Mouse (Mus musculus) myocyte (in vitro differentiated cells): ENCODE measurements around the gene Vav2. TPM values are rescaled to one million over a fixed set of nuclear protein-coding genes. Genes with fewer than 3 reads are reported as not detected.

Experiments
- H3K27me3 ChIP-seq: one replicate; pipeline ENCODE4 v1.6.1; 2011; ENCODE audit not compliant: control insufficient read depth, insufficient read depth, insufficient read length
- H3K36me3 ChIP-seq: one replicate; pipeline ENCODE4 v1.6.1; 2011; ENCODE audit not compliant: control insufficient read depth, insufficient read depth
- H3K4me2 ChIP-seq: one replicate; pipeline ENCODE4 v1.6.1; 2011; ENCODE audit warnings: low read depth, control low read depth
- H3K4me3 ChIP-seq: one replicate; pipeline ENCODE4 v1.5.1; 2011; ENCODE audit warnings: mild to moderate bottlenecking, control low read depth, moderate library complexity
- H3K79me2 ChIP-seq: one replicate; pipeline ENCODE4 v1.6.1; 2011; ENCODE audit not compliant: control insufficient read depth, insufficient read depth
- H3ac ChIP-seq: one replicate; pipeline ENCODE4 v1.6.1; 2011; ENCODE audit not compliant: control insufficient read depth, insufficient read length
- CEBPB ChIP-seq: IDR thresholded peaks from 2 replicates; pipeline ENCODE4 v1.6.1; 2011; ENCODE audit warnings: mild to moderate bottlenecking, moderate library complexity; ENCODE audit not compliant: poor library complexity, insufficient read depth, severe bottlenecking
- E2F4 ChIP-seq: IDR thresholded peaks from one replicate; pipeline ENCODE4 v1.6.1; 2011; ENCODE audit warnings: mild to moderate bottlenecking, control low read depth, moderate library complexity; ENCODE audit not compliant: insufficient read depth
- MAX ChIP-seq: IDR thresholded peaks from one replicate; pipeline ENCODE4 v1.6.1; 2011; ENCODE audit warnings: low read depth, mild to moderate bottlenecking, control low read depth
- MYOD1 ChIP-seq, 3 experiments: IDR thresholded peaks; one replicate each; pipeline ENCODE4 v1.6.1; 2011; ENCODE audit warnings: control low read depth in 2 of 3, low read depth in 2 of 3, mild to moderate bottlenecking in 2 of 3, moderate library complexity in 1 of 3; ENCODE audit not compliant: insufficient read length in 2 of 3, control insufficient read depth in 1 of 3
- MYOG ChIP-seq, 3 experiments: IDR thresholded peaks; one replicate each; pipeline ENCODE4 v1.6.1; 2011; ENCODE audit warnings: control low read depth in 2 of 3, low read depth in 2 of 3, mild to moderate bottlenecking in 2 of 3; ENCODE audit not compliant: insufficient read length in 2 of 3, control insufficient read depth in 1 of 3, insufficient read depth in 1 of 3
- POLR2A ChIP-seq: IDR thresholded peaks from one replicate; pipeline ENCODE4 v1.6.1; 2011; ENCODE audit warnings: low read depth, mild to moderate bottlenecking, control low read depth, moderate library complexity; ENCODE audit not compliant: insufficient read length
- POLR2AphosphoS2 ChIP-seq: IDR thresholded peaks from one replicate; pipeline ENCODE4 v1.6.1; 2011; ENCODE audit warnings: low read depth, control low read depth; ENCODE audit not compliant: insufficient read length
- REST ChIP-seq: IDR thresholded peaks from one replicate; pipeline ENCODE4 v1.6.1; 2011; ENCODE audit warnings: mild to moderate bottlenecking, control low read depth, moderate library complexity; ENCODE audit not compliant: insufficient read depth, insufficient read length
- SRF ChIP-seq: IDR thresholded peaks from one replicate; pipeline ENCODE4 v1.6.1; 2011; ENCODE audit warnings: low read depth; ENCODE audit not compliant: control insufficient read depth, insufficient read length
- TCF12 ChIP-seq: IDR thresholded peaks from one replicate; pipeline ENCODE4 v1.6.1; 2011; ENCODE audit warnings: mild to moderate bottlenecking, control low read depth; ENCODE audit not compliant: poor library complexity, insufficient read depth, severe bottlenecking
- TCF3 ChIP-seq: IDR thresholded peaks from one replicate; pipeline ENCODE4 v1.6.1; 2011; ENCODE audit warnings: low read depth, control low read depth; ENCODE audit not compliant: insufficient read length
- USF1 ChIP-seq: IDR thresholded peaks from one replicate; pipeline ENCODE4 v1.6.1; 2011; ENCODE audit warnings: low read depth, mild to moderate bottlenecking, control low read depth, moderate library complexity
- polyA plus RNA-seq: library from polyadenylated mRNA; unstranded; fragments of >200 nt; fragmentation: generic; extraction: Trizol; gene quantifications from one replicate; pipeline ENCODE4 v1.2.1, GENCODE M21; 2012; ENCODE audit warnings: missing spikeins

The Vav2 gene
- polyA plus RNA-seq, 1 experiment, result 14.1 TPM

DNA sequence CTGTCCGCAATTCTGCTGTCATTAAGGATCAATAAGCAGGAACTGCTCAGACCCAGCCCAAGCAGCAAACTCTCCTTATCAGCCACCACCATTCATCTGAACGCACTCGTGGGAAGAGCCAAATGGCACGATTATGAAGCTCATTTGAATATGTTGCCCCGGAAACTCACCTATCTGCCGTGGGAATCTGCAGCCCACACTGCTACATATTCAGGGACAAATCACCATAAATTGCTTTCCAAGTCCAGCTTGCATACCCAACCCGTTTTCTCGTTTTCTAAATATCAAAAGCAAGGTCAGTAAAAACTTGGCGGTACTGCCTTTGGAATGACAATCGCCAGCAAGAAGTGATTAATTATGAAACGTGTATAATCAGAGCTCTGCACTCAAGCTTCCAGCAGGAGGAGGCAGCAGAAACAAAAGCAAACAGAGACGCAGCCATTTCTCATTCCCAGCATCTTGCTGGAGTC is 82.8 kb downstream of the Vav2 start:
- TF ChIP-seq CEBPB (no peak), POLR2A (no peak), TCF3 (no peak), REST (no peak), USF1 (no peak), MAX (no peak), MYOD1 (IDR thresholded peaks at IDR 0.05; ENCODE audit: control insufficient read depth in 1 of 3, insufficient read length in 2 of 3, low read depth in 2 of 3) (no peak), SRF (no peak), MYOG (IDR thresholded peaks at IDR 0.05; ENCODE audit: control insufficient read depth in 1 of 3, insufficient read depth in 1 of 3, insufficient read length in 2 of 3, low read depth in 2 of 3) (no peak), TCF12 (no peak), POLR2AphosphoS2 (no peak), E2F4 (no peak)
- Histone ChIP-seq H3K4me2 (no peak overlapping the region), H3K79me2 (peaks cover 4% of the 10 kb centered on the region), H3ac (no peak overlapping the region), H3K4me3 (no peak overlapping the region), H3K36me3 (no peaks in the 10 kb centered on the region), H3K27me3 (no peaks in the 10 kb centered on the region)

DNA sequence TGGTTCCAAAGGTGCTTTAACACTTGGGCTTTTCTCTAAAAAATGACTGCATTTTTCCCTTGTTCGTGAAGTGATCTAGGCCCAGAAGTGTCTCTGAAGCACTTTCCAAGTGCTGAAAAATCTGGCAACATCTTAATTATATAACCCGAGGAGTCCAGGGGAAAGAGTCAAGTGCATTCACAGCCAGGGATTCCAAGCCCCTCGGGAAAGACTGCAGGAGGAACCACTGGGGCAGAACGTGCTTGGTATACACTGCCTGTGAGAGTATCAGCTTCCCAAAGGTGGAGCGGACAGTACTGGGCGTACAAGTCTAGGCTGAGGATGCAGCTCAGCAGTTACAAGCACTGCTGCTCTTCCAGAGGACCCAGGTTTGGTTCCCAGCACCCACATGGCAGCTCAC is 86.2 kb downstream of the Vav2 start:
- no peaks in the 10 kb centered on the region for H3K79me2 ChIP-seq
- no peaks in the 10 kb centered on the region for H3K27me3 ChIP-seq
- TF ChIP-seq CEBPB, result no peak
- no peak for TF ChIP-seq MAX
- no peak for TF ChIP-seq TCF3
- TF ChIP-seq SRF, result no peak
- no peak for TF ChIP-seq REST
- TF ChIP-seq E2F4, result no peak
- TF ChIP-seq TCF12, result no peak
- no peak for TF ChIP-seq MYOD1 (IDR thresholded peaks at IDR 0.05; ENCODE audit: control insufficient read depth in 1 of 3, insufficient read length in 2 of 3, low read depth in 2 of 3)
- TF ChIP-seq USF1, result no peak
- TF ChIP-seq POLR2AphosphoS2, result no peak
- no peak for TF ChIP-seq POLR2A
- TF ChIP-seq MYOG (IDR thresholded peaks at IDR 0.05; ENCODE audit: control insufficient read depth in 1 of 3, insufficient read depth in 1 of 3, insufficient read length in 2 of 3, low read depth in 2 of 3), result no peak
- H3K4me2 ChIP-seq, result no peak overlapping the region
- no peak overlapping the region for H3K4me3 ChIP-seq
- no peaks in the 10 kb centered on the region for H3K36me3 ChIP-seq
- no peak overlapping the region for H3ac ChIP-seq

DNA sequence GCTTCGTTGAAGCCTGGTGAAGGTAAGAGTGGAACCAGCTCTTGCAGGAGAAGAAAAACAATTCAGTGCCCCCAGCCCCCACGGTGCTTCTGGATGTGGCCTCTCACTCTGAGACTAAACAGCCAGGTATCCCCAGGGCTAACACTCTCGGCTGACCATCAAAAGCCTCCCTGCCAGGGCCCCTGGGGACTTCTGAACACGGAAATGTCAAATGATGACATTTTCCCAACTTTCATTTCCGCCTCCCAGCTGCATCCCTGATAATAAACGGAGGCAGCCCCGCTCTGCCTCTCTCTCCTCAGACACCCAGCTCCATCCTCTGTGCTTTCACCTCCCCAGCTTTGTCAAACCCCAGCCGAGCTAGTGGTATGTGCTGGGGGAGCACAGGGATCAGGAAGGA is 87.8 kb downstream of the Vav2 start:
- TF ChIP-seq MAX (no peak), POLR2AphosphoS2 (no peak), POLR2A (no peak), CEBPB (no peak), SRF (no peak), E2F4 (no peak), TCF12 (no peak), USF1 (no peak), MYOG (IDR thresholded peaks at IDR 0.05; ENCODE audit: control insufficient read depth in 1 of 3, insufficient read depth in 1 of 3, insufficient read length in 2 of 3, low read depth in 2 of 3) (no peak), MYOD1 (IDR thresholded peaks at IDR 0.05; ENCODE audit: control insufficient read depth in 1 of 3, insufficient read length in 2 of 3, low read depth in 2 of 3) (no peak), REST (no peak), TCF3 (no peak)
- Histone ChIP-seq H3K27me3 (no peaks in the 10 kb centered on the region), H3K79me2 (no peaks in the 10 kb centered on the region), H3K36me3 (no peaks in the 10 kb centered on the region), H3K4me3 (no peak overlapping the region), H3ac (no peak overlapping the region), H3K4me2 (no peak overlapping the region)

DNA sequence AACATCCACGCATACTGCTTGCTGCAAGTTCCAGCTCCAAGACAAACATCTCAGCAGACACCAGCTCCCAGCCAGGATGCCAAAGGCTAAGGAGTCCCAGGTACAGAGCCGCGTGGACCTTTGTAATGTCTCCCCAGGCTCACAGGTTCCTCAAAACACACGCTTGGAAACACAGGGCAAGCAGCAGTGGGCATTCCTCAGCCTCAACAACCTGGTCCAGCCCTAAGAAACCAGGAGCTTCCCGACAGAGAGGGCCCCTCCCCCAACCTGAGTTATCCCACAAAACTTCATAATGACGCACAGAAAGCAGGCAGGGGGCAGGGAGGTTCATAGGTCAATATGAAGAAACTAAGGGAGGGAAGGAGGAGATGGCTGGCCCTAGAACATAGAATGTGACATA is 89.6 kb downstream of the Vav2 start:
- no peaks in the 10 kb centered on the region for H3K36me3 ChIP-seq
- no peak overlapping the region for H3ac ChIP-seq
- no peak overlapping the region for H3K4me2 ChIP-seq
- no peak for TF ChIP-seq POLR2AphosphoS2
- TF ChIP-seq TCF3, result no peak
- TF ChIP-seq TCF12, result no peak
- no peak for TF ChIP-seq MYOG (IDR thresholded peaks at IDR 0.05; ENCODE audit: control insufficient read depth in 1 of 3, insufficient read depth in 1 of 3, insufficient read length in 2 of 3, low read depth in 2 of 3)
- TF ChIP-seq MAX, result no peak
- TF ChIP-seq CEBPB, result no peak
- TF ChIP-seq E2F4, result no peak
- H3K4me3 ChIP-seq, result no peak overlapping the region
- H3K27me3 ChIP-seq, result no peaks in the 10 kb centered on the region
- no peaks in the 10 kb centered on the region for H3K79me2 ChIP-seq

DNA sequence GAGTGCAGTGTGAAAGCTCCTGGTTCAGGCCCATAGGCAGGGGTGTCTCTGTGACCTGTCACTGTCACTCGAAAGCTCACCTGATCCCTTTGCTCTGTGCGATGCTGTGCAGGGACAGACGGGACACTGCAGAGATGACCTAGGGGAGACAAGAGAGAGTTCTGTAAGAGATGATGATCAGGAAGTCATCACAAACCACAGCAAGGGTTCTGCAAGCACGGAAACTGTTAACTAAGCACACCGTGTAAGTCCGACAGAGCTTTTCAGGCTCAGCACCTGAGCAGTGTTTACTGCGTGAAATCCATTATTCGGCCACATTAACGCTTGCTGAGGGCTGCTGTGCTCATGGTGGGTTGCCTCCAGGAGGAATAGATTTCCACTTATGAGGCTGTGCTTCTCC is 90.2 kb downstream of the Vav2 start:
- Histone ChIP-seq H3K36me3 (no peaks in the 10 kb centered on the region), H3K4me2 (no peak overlapping the region), H3K27me3 (no peaks in the 10 kb centered on the region), H3ac (no peak overlapping the region), H3K4me3 (no peak overlapping the region), H3K79me2 (no peaks in the 10 kb centered on the region)
- no peak for TF ChIP-seq POLR2A
- TF ChIP-seq REST, result no peak
- TF ChIP-seq POLR2AphosphoS2, result no peak
- no peak for TF ChIP-seq MYOG (IDR thresholded peaks at IDR 0.05; ENCODE audit: control insufficient read depth in 1 of 3, insufficient read depth in 1 of 3, insufficient read length in 2 of 3, low read depth in 2 of 3)
- no peak for TF ChIP-seq TCF3
- no peak for TF ChIP-seq E2F4
- no peak for TF ChIP-seq MAX
- TF ChIP-seq TCF12, result no peak
- TF ChIP-seq SRF, result no peak
- TF ChIP-seq MYOD1 (IDR thresholded peaks at IDR 0.05; ENCODE audit: control insufficient read depth in 1 of 3, insufficient read length in 2 of 3, low read depth in 2 of 3), result no peak
- no peak for TF ChIP-seq CEBPB
- TF ChIP-seq USF1, result no peak
